Mouse (Mus musculus): ENCODE measurements at regions not wholly inside any gene's neighbourhood (a gene's known extent, or its start where the extent isn't known, plus 50 kb on each side); places are given as distances from the start of the nearest gene placed in this dataset.

- no peaks in the 10 kb centered on the region for H3K27me3 ChIP-seq (replicated peaks)
- in situ Hi-C loops (cut with MboI; ENCODE audit: low pct_ligation_motif_present, low pct_unique_long_range_greater_than_20kb, low sequenced_read_pairs): no loop called here
- dilution Hi-C loops (cut with MboI; ENCODE audit: extremely low pct_ligation_motif_present, extremely low pct_unique_long_range_greater_than_20kb, low sequenced_read_pairs): no loop called here
Measured at GRCm38 (mm10) chr1:81587780-81588307, 511.1 kb downstream of the Nyap2 start.

GRCm38 (mm10) chr1:81591623-81592022, 514.9 kb downstream of the Nyap2 start:
- H3K79me2 ChIP-seq (replicated peaks; ENCODE audit: control insufficient read depth, extremely low read depth, insufficient read depth, poor library complexity, severe bottlenecking): no peaks in the 10 kb centered on the region
- no peak overlapping the region for H3K4me2 ChIP-seq (ENCODE audit: insufficient read depth, low read depth, poor library complexity, severe bottlenecking)
- dilution Hi-C loops (cut with MboI; ENCODE audit: extremely low pct_ligation_motif_present, extremely low pct_unique_long_range_greater_than_20kb, low sequenced_read_pairs) (no loop called here), in situ Hi-C loops (cut with MboI; ENCODE audit: low pct_ligation_motif_present, low pct_unique_long_range_greater_than_20kb, low sequenced_read_pairs) (no loop called here)
- H3K9ac ChIP-seq (ENCODE audit: insufficient read depth, low read depth): no peak overlapping the region
- H3K4me3 ChIP-seq (replicated peaks in 1 of 3; ENCODE audit: low read depth in 2 of 3, low read length in 2 of 3, poor library complexity in 1 of 3): no peak overlapping the region
- DNase-seq (ENCODE audit: extremely low read depth): peak; percentile 14
- H3K4me1 ChIP-seq (ENCODE audit: control insufficient read depth in 1 of 2, insufficient read depth in 2 of 2): no peaks in the 10 kb centered on the region
- no peaks in the 10 kb centered on the region for H3K9me3 ChIP-seq (replicated peaks; ENCODE audit: low read length)
- no peaks in the 10 kb centered on the region for H3K36me3 ChIP-seq (replicated peaks in 1 of 2; ENCODE audit: control insufficient read depth in 1 of 2, insufficient read depth in 1 of 2, low read length in 1 of 2)
- H3K27ac ChIP-seq (ENCODE audit: insufficient read depth, low read depth): no peak overlapping the region
- no peaks in the 10 kb centered on the region for H3K27me3 ChIP-seq (replicated peaks)
- peak; percentile 30 for TF ChIP-seq RAD21 (IDR thresholded peaks at IDR 0.05; ENCODE audit: low read depth, low read length)
- TF ChIP-seq SMC3 (IDR thresholded peaks at IDR 0.05; ENCODE audit: low read depth, low read length): peak; percentile 26
- no peak for TF ChIP-seq POLR2AphosphoS2 (IDR thresholded peaks at IDR 0.05; ENCODE audit: low read depth, low read length)
- no peak for TF ChIP-seq EP300 (IDR thresholded peaks at IDR 0.05; ENCODE audit: low read length)
- peak in 1 of 2 experiments; percentile 22; a peak in 2 of 4 replicates for TF ChIP-seq CTCF (conservative IDR thresholded peaks at IDR 0.05 in 1 of 2, IDR thresholded peaks at IDR 0.05 in 1 of 2; ENCODE audit: low read depth in 2 of 2, low read length in 2 of 2)

More at GRCm38 (mm10) chr1:81587780-81588307, 511.1 kb downstream of the Nyap2 start:
- Histone ChIP-seq H3K4me1 (ENCODE audit: control insufficient read depth in 1 of 2, insufficient read depth in 2 of 2) (peaks cover 0 to 4% of the 10 kb centered on the region in 2 experiments; a peak in 1 of 4 replicates), H3K9me3 (replicated peaks; ENCODE audit: low read length) (no peaks in the 10 kb centered on the region), H3K4me3 (replicated peaks in 1 of 3; ENCODE audit: low read depth in 2 of 3, low read length in 2 of 3, poor library complexity in 1 of 3) (no peak overlapping the region), H3K9ac (ENCODE audit: insufficient read depth, low read depth) (no peak overlapping the region), H3K27ac (ENCODE audit: insufficient read depth, low read depth) (no peak overlapping the region), H3K4me2 (ENCODE audit: insufficient read depth, low read depth, poor library complexity, severe bottlenecking) (no peak overlapping the region), H3K36me3 (replicated peaks in 1 of 2; ENCODE audit: control insufficient read depth in 1 of 2, insufficient read depth in 1 of 2, low read length in 1 of 2) (no peaks in the 10 kb centered on the region), H3K79me2 (replicated peaks; ENCODE audit: control insufficient read depth, extremely low read depth, insufficient read depth, poor library complexity, severe bottlenecking) (no peaks in the 10 kb centered on the region)
- DNase-seq (ENCODE audit: extremely low read depth): no peak
- TF ChIP-seq TBP (conservative IDR thresholded peaks at IDR 0.05; ENCODE audit: low read depth, low read length) (no peak), BHLHE40 (IDR thresholded peaks at IDR 0.05; ENCODE audit: low read depth, low read length) (no peak), USF1 (IDR thresholded peaks at IDR 0.05; ENCODE audit: low read depth, low read length) (no peak), ETS1 (conservative IDR thresholded peaks at IDR 0.05; ENCODE audit: low read depth, low read length) (no peak), ZKSCAN1 (IDR thresholded peaks at IDR 0.05; ENCODE audit: borderline replicate concordance, low read depth, low read length) (no peak), ZC3H11A (IDR thresholded peaks at IDR 0.05; ENCODE audit: low read depth, low read length) (no peak), KAT2A (IDR thresholded peaks at IDR 0.05; ENCODE audit: insufficient replicate concordance, low read length) (no peak), SIN3A (IDR thresholded peaks at IDR 0.05; ENCODE audit: low read length) (no peak), MAFK (IDR thresholded peaks at IDR 0.05; ENCODE audit: insufficient replicate concordance, low read length) (no peak), RCOR1 (conservative IDR thresholded peaks at IDR 0.05; ENCODE audit: low read depth, low read length) (no peak), MXI1 (IDR thresholded peaks at IDR 0.05; ENCODE audit: low read depth, low read length) (no peak), MAZ (IDR thresholded peaks at IDR 0.05; ENCODE audit: low read depth, low read length) (no peak), IRF4 (IDR thresholded peaks at IDR 0.05; ENCODE audit: low read depth, low read length) (no peak), JUN (IDR thresholded peaks at IDR 0.05; ENCODE audit: insufficient read depth, low read depth, low read length) (no peak), MYC (IDR thresholded peaks at IDR 0.05; ENCODE audit: low read depth, low read length) (no peak), PAX5 (IDR thresholded peaks at IDR 0.05; ENCODE audit: low read length) (no peak), GABPA (IDR thresholded peaks at IDR 0.05; ENCODE audit: insufficient replicate concordance, low read depth, low read length) (no peak), POLR2A (IDR thresholded peaks at IDR 0.05; ENCODE audit: low read depth, low read length) (no peak)

Measured in CH12.LX (cell line).